Mouse (Mus musculus) bone marrow macrophage, adult 2 months (primary cell): ENCODE data around the gene Trmt44.

Source experiments
- CTCF ChIP-seq: IDR thresholded peaks from 2 replicates; pipeline ENCODE4 v1.5.1; 2012; ENCODE audit warnings: low read depth, mild to moderate bottlenecking, low read length, moderate library complexity
- POLR2A ChIP-seq: IDR thresholded peaks from 2 replicates; pipeline ENCODE4 v1.6.1; 2012; ENCODE audit warnings: mild to moderate bottlenecking, low read depth, low read length, borderline replicate concordance

DNA sequence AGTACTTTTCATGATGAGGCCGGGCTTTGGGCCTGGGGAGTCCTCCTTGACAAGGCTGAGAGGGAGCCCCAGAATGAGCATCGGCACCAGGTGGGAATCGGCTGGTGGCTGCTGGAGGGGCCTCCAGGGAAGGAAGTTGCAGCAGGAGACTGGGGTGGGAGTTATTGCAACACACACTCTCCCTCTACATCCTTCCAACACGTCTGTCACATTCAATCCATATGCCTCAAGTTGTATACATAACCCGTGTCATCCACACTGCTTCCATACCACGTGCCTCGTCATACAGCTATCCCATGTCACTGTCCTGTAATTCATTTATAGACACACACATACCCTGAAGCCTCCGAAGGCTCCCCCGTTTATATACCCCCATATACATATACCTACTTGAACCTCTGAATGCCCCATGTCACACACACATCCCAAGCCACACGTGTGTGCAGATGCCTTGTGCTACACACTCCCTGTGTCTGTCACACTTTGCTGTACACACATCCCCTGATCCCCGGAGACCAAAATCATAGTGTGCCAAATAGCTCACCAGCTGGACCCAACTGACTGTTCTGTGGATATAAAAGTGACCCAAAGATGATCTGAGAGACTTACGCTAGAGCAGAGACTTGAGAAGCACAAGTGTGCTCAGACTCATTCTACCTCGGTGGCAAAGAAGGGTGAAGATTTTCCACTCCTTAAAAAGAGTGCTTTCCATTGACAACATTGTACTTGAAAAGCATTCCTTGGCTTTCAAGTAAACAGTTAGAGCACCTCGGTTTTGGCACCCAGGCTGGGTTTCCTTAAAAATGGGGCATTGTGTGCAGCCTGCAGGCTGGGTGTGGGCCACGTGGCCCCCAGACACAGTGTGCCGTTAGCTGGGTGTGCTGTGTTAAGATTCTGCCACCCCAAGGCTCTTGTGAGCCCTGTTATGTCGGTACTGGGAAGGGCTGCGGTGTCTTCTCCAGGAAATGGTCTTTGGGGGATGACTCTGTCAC, 21.6 kb upstream of the Trmt44 start:
- TF ChIP-seq CTCF, result no peak
- TF ChIP-seq POLR2A, result no peak
